Mouse (Mus musculus) kidney, embryonic 16.5 days (tissue): ENCODE data around the gene Nxf1. TPM values are rescaled to one million over a fixed set of nuclear protein-coding genes. Genes with fewer than 3 reads are reported as not detected.
A peak's percentile ranks its signal among the peaks of the same experiment; 100 is the strongest.

Experiments used
- ATAC-seq: fragments of 200-750 bp; cut with Nextera tagmentation; 2 replicates; pipeline ENCODE4 v1.8.0; 2017; ENCODE audit warnings: moderate TSS enrichment; ENCODE audit not compliant: low FRiP score, low TSS enrichment
- H3K27ac ChIP-seq: fragments of 300-500 bp; sonication (generic); 2 replicates; pipeline ENCODE4 v1.5.1; 2014; ENCODE audit warnings: low read length
- H3K27me3 ChIP-seq: fragments of 300-500 bp; sonication (generic); 2 replicates; pipeline ENCODE4 v1.6.1; 2014; ENCODE audit warnings: low read length, control low read depth, mixed read lengths; ENCODE audit not compliant: insufficient read depth
- H3K36me3 ChIP-seq: fragments of 300-500 bp; sonication (generic); 2 replicates; pipeline ENCODE4 v1.6.1; 2014; ENCODE audit warnings: low read length, control low read depth, mixed read lengths; ENCODE audit not compliant: insufficient read depth
- H3K4me1 ChIP-seq: fragments of 300-500 bp; sonication (generic); 2 replicates; pipeline ENCODE4 v1.6.1; 2014; ENCODE audit warnings: low read length, control low read depth, mixed read lengths; ENCODE audit not compliant: insufficient read depth
- H3K4me2 ChIP-seq: fragments of 300-500 bp; sonication (generic); replicated peaks from 2 replicates; pipeline ENCODE4 v1.6.1; 2014; ENCODE audit warnings: low read depth, low read length
- H3K4me3 ChIP-seq: fragments of 300-500 bp; sonication (generic); 2 replicates; pipeline ENCODE4 v1.5.1; 2014; ENCODE audit warnings: mild to moderate bottlenecking, low read length
- H3K9ac ChIP-seq: fragments of 300-500 bp; sonication (generic); replicated peaks from 2 replicates; pipeline ENCODE4 v1.6.1; 2014; ENCODE audit warnings: low read length
- H3K9me3 ChIP-seq: fragments of 300-500 bp; sonication (generic); 2 replicates; pipeline ENCODE4 v1.6.1; 2016; ENCODE audit warnings: low read length, control low read depth
- WGBS: fragments of 180-500 bp; shearing (Covaris S2); extraction: QIAGEN DNeasy Blood & Tissue Kit; methylation state at CpG from one replicate; pipeline ENCODE4 v1.1.7; 2014; 5-methylcytosine and 5-hydroxymethylcytosine counted together
- microRNA-seq: library from miRNA; unstranded; fragments of <30 nt; microRNA quantifications from one replicate; pipeline ENCODE4, GENCODE M21; 2016
- polyA plus RNA-seq: library from polyadenylated mRNA; unstranded; fragments of >200 nt; fragmentation: Nextera tagmentation; extraction: Ambion mirVana; gene quantifications from 2 replicates; pipeline ENCODE4 v1.2.1, GENCODE M21; 2015

The Nxf1 gene
- polyA plus RNA-seq, 1 experiment from 2014 or later, result 218 TPM

DNA sequence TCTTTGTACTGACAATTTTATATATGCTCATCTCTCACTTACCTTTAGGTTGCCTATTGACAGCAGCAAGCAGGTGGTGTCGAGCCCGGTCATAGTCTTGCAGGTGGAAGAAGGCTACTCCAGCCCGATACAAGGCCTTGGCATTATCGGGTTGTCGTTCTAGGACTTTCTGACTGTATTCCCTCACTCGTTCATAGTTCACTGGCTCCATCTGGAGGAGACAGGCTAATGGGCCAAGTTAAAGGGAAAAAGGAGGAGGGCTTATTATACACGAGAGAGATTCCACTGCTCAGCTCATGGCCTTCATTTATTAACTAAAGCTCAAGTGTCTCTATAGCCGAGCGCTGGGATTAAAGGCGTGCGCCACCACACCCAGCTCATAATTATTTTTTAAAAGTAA, 58.9 kb downstream of the Nxf1 start:
- 60% methylated on average over 11 of the region's 11 CpGs for WGBS
- Histone ChIP-seq H3K36me3 (peaks cover 39% of the 10 kb centered on the region), H3K9ac (no peak overlapping the region)

DNA sequence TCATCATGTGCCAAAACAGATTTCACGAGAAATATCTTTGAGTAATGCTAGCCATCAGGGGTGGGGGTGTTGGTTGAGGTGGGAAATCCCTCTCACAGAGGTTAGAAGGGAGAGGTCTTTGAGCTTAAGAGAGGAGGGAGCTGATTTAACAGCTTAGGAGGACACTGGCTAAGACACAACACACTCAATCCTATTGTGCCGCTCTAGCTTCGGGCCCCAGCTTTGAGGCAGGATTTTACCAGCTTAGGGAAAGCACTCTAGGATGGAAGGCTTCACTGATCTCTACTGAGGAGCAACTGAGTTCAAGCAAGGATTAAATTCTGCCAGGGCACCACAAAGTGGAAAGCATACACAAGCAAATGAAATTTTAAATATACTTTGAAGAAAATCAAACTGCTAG, 60.1 kb downstream of the Nxf1 start:
- peaks cover 28% of the 10 kb centered on the region for H3K4me1 ChIP-seq
- H3K9me3 ChIP-seq, result no peaks in the 10 kb centered on the region
- ATAC-seq, result no peak
- WGBS, result 82% methylated on average over 3 of the region's 3 CpGs
- peaks cover 29% of the 10 kb centered on the region for H3K36me3 ChIP-seq
- no peak overlapping the region; the same call in 1 of the 2 replicates for H3K9ac ChIP-seq
- no peaks in the 10 kb centered on the region for H3K27me3 ChIP-seq
- peak overlapping the region; percentile 7 for H3K4me2 ChIP-seq
- no peak overlapping the region for H3K27ac ChIP-seq
- no peak overlapping the region for H3K4me3 ChIP-seq

More for the DNA sequence above, 58.9 kb downstream of the Nxf1 start:
- ATAC-seq, result no peak
- H3K9me3 ChIP-seq, result no peaks in the 10 kb centered on the region
- no peak overlapping the region for H3K27ac ChIP-seq
- H3K4me1 ChIP-seq, result peaks cover 26% of the 10 kb centered on the region
- no peak overlapping the region for H3K4me3 ChIP-seq
- H3K27me3 ChIP-seq, result no peaks in the 10 kb centered on the region
- no peak overlapping the region for H3K4me2 ChIP-seq

DNA sequence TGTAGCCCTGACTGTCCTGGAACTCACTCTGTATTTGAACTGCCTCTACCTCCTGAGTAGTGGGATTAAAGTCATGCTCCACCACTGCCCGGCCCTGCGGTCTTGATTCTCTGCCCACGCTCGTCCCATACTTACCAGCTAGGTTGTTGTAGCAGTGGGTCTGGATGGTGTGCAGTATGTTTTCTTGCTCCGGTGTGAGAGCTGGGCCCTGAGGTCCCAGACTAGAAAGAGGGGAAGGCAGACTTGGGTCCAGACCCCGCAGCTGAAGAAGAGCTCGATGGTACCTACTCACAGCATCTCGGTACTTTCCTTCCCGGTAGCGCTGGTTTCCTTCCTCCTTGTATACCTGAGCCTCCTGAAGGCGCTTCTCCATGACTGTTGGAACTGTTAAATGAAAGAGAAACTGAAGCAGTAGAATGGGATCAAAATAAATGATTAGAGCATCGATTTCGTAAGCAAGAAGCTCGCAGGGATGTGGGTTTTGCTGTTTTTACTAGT, 61.5 kb downstream of the Nxf1 start:
- Histone ChIP-seq H3K27ac (peak overlapping the region; percentile 100), H3K9me3 (no peaks in the 10 kb centered on the region), H3K4me1 (peaks cover 42% of the 10 kb centered on the region), H3K4me2 (peak overlapping the region; percentile 80), H3K27me3 (no peaks in the 10 kb centered on the region), H3K9ac (peak overlapping the region; percentile 80), H3K4me3 (peak overlapping the region; percentile 100), H3K36me3 (peaks cover 23% of the 10 kb centered on the region)
- no peak for ATAC-seq
- WGBS, result 13% methylated on average over 14 of the region's 14 CpGs

DNA sequence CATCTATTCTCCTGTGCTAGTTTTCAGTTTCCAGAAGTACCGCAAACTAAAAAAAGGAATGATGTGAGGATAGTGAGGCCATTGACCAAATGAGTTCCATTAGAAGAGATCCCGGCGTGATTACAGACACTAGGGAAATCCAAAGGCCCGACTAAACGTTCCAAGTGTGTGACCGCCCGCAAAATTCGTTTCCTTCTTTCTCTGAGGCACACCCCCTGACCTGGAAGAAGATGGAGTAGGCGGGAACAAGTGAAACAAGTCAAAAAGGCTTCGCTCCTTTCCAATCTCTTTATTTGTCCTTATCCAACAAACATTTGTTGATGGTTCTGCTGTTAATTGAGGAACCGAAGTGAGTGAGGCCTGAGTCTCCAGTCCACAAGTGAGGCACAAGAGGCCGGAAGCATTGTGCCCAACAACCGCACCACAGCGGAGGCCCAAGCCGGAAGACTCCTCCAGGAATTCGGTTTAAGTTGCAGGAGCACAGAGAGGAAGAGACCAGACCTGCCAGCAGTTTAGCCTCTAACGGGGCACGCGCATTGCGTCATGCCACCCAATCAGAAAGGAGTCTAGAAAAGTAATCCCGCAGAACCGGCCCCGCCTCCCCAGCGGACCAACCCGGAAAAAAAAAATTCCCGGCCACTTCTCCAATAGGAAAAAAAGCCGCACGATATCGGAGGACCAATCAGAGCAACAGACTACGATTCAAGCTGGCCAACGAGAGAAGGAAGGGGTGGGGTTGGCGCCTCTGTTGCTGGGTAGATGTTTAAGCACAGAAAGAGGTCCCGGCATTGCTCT, 62.1 kb downstream of the Nxf1 start, which contains the start of gene Ttc9c:
Gene Ttc9c, minus strand, starts transcription at position 533 of the 795 bp plus-strand sequence.
- H3K27ac ChIP-seq, result peak within 1 kb of the TSS; percentile 100
- H3K9me3 ChIP-seq, result no peaks in the 10 kb centered on the region
- WGBS, result under 1% methylated on average over 33 of the region's 33 CpGs
- peak within 1 kb of the TSS; percentile 88 for H3K4me2 ChIP-seq
- H3K27me3 ChIP-seq, result no peaks in the 10 kb centered on the region
- peaks cover 27% of the 10 kb centered on the region for H3K36me3 ChIP-seq
- peak; percentile 93 for ATAC-seq
- H3K4me3 ChIP-seq, result peak within 1 kb of the TSS; percentile 100
- peaks cover 42% of the 10 kb centered on the region for H3K4me1 ChIP-seq
- peak within 1 kb of the TSS; percentile 98 for H3K9ac ChIP-seq

DNA sequence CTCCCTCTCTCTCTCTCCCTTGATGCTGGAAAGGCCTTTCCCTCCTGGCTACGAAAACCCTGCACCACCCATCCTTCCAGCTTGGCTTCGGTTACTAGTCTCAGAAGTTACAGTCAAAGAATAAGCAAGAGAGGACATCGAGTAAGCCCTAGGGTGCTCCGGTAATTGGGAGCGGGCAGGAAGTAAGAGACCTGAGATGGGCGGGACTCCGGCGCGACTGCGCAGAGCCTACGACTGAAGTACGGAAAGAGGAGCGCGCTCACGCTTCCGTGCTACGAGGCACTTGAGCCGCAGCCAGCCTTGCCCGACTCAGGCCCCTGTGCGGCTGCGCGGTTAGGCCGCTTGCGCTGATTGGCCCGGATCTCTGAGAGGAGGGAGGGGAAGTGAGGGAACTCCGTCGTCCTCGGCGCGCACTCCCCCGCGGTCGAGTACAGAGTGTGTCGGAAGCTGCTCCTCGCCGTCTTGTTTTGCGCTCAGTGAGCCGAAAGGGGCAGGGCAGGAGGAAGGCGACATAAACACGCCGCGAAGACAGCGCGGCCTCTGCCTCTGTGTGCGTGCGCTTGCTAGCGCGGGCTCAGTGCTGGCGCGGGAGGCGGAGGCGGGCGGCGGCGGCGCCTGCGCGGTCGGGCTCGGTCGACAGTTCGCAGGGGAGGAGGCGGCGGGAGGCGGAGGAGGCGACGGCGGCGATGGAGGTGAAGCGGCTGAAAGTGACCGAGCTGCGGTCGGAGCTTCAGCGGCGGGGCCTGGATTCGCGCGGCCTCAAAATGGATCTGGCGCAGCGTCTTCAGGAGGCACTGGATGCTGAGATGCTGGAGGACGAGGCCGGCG, 62.9 kb downstream of the Nxf1 start, which contains the start of gene Hnrnpul2:
Gene Hnrnpul2, plus strand, starts transcription at position 415 of the 828 bp plus-strand sequence.
- WGBS, result under 1% methylated on average over 66 of the region's 83 CpGs
- Histone ChIP-seq H3K9me3 (no peaks in the 10 kb centered on the region), H3K27me3 (no peaks in the 10 kb centered on the region)

More for the DNA sequence above, 62.9 kb downstream of the Nxf1 start, which contains the start of gene Hnrnpul2:
- Histone ChIP-seq H3K9ac (peak within 1 kb of the TSS; percentile 98), H3K27ac (peak within 1 kb of the TSS; percentile 100), H3K36me3 (peaks cover 30% of the 10 kb centered on the region), H3K4me1 (peaks cover 42% of the 10 kb centered on the region), H3K4me2 (peak within 1 kb of the TSS; percentile 88), H3K4me3 (peak within 1 kb of the TSS; percentile 100)
- peak; percentile 97 for ATAC-seq

Small RNA genes within 50 kb of the gene (microRNA-seq; reads per million reads assigned to microRNA genes)
- 0.79 reads per million for gene Mir6992

Other genes starting within 250 kb of the Nxf1 start
- 15.7 and 16.3 TPM in 2 replicates for gene Slc22a8, start 165.8 kb upstream of the Nxf1 start, polyA plus RNA-seq
- 48.8 and 59.4 TPM in 2 replicates for gene Slc22a6, start 139.0 kb upstream of the Nxf1 start, polyA plus RNA-seq
- 0.11 and 0.14 TPM in 2 replicates for gene Chrm1, start 93.3 kb upstream of the Nxf1 start, polyA plus RNA-seq
- 141 and 146 TPM in 2 replicates for gene Slc3a2, start 33.7 kb upstream of the Nxf1 start, polyA plus RNA-seq
- gene Wdr74, start 21.2 kb upstream of the Nxf1 start, polyA plus RNA-seq, result 101 and 108 TPM in 2 replicates
- gene 1700092M07Rik, start 16.4 kb upstream of the Nxf1 start, polyA plus RNA-seq, result 1.9 and 2.0 TPM in 2 replicates
- gene Stx5a, start 15.7 kb upstream of the Nxf1 start, polyA plus RNA-seq, result 150 and 154 TPM in 2 replicates
- 197 and 215 TPM in 2 replicates for gene Tmem223, start 13.9 kb downstream of the Nxf1 start, polyA plus RNA-seq
- 89.4 and 92.5 TPM in 2 replicates for gene Tmem179b, start 17.4 kb downstream of the Nxf1 start, polyA plus RNA-seq
- gene Taf6l, start 29.3 kb downstream of the Nxf1 start, polyA plus RNA-seq, result 37.2 and 39.0 TPM in 2 replicates
- 168 and 176 TPM in 2 replicates for gene Polr2g, start 41.5 kb downstream of the Nxf1 start, polyA plus RNA-seq
- 6.2 and 6.4 TPM in 2 replicates for gene Zbtb3, start 45.5 kb downstream of the Nxf1 start, polyA plus RNA-seq
- 53.0 and 63.0 TPM in 2 replicates for gene Ttc9c, start 62.3 kb downstream of the Nxf1 start, polyA plus RNA-seq
- 5.4 and 5.9 TPM in 2 replicates for gene Hnrnpul2, start 62.9 kb downstream of the Nxf1 start, polyA plus RNA-seq
- gene AC129217.1, start 72.7 kb downstream of the Nxf1 start, polyA plus RNA-seq, result not detected in 2 replicates
- gene Bscl2, start 80.4 kb downstream of the Nxf1 start, polyA plus RNA-seq, result 56.7 and 62.4 TPM in 2 replicates
- gene Gng3, start 82.1 kb downstream of the Nxf1 start, polyA plus RNA-seq, result 3.2 and 5.4 TPM in 2 replicates
- 0.75 and 1.0 TPM in 2 replicates for gene Lrrn4cl, start 93.7 kb downstream of the Nxf1 start, polyA plus RNA-seq
- 195 and 197 TPM in 2 replicates for gene Ubxn1, start 114.4 kb downstream of the Nxf1 start, polyA plus RNA-seq
- gene Uqcc3, start 123.8 kb downstream of the Nxf1 start, polyA plus RNA-seq, result 69.3 and 71.4 TPM in 2 replicates
- 78.4 and 84.3 TPM in 2 replicates for gene Lbhd1, start 126.7 kb downstream of the Nxf1 start, polyA plus RNA-seq
- gene Gm49403, start 126.9 kb downstream of the Nxf1 start, polyA plus RNA-seq, result not detected in 2 replicates
- 93.0 and 94.3 TPM in 2 replicates for gene 1810009A15Rik, start 131.8 kb downstream of the Nxf1 start, polyA plus RNA-seq
- gene Gm49416, start 131.9 kb downstream of the Nxf1 start, polyA plus RNA-seq, result 1.2 TPM in 1 of 2 replicates, not detected in the other
- 49.5 and 53.1 TPM in 2 replicates for gene Ints5, start 135.9 kb downstream of the Nxf1 start, polyA plus RNA-seq
- gene Ganab, start 141.0 kb downstream of the Nxf1 start, polyA plus RNA-seq, result 146 and 151 TPM in 2 replicates
- gene B3gat3, start 163.3 kb downstream of the Nxf1 start, polyA plus RNA-seq, result 51.1 and 53.5 TPM in 2 replicates
- gene Rom1, start 172.3 kb downstream of the Nxf1 start, polyA plus RNA-seq, result 4.3 and 4.5 TPM in 2 replicates
- gene Eml3, start 172.5 kb downstream of the Nxf1 start, polyA plus RNA-seq, result 33.2 and 34.1 TPM in 2 replicates
- 179 and 180 TPM in 2 replicates for gene Mta2, start 184.8 kb downstream of the Nxf1 start, polyA plus RNA-seq
- gene Tut1, start 196.8 kb downstream of the Nxf1 start, polyA plus RNA-seq, result 36.0 and 38.3 TPM in 2 replicates
- 436 and 455 TPM in 2 replicates for gene Eef1g, start 210.0 kb downstream of the Nxf1 start, polyA plus RNA-seq
- 14.0 and 14.4 TPM in 2 replicates for gene Ahnak, start 232.2 kb downstream of the Nxf1 start, polyA plus RNA-seq